Mouse (Mus musculus) CH12.LX (cell line): Measurements from ENCODE around the gene Steap3.

ENCODE experiments used
- EP300 ChIP-seq: IDR thresholded peaks from 2 replicates; pipeline ENCODE4 v1.6.1; 2011; ENCODE audit warnings: low read length, improper control_type of control experiment
- RCOR1 ChIP-seq: conservative IDR thresholded peaks from 2 replicates; pipeline ENCODE4 v1.6.1; 2012; ENCODE audit warnings: low read depth, mild to moderate bottlenecking, inconsistent platforms, low read length, improper control_type of control experiment

DNA sequence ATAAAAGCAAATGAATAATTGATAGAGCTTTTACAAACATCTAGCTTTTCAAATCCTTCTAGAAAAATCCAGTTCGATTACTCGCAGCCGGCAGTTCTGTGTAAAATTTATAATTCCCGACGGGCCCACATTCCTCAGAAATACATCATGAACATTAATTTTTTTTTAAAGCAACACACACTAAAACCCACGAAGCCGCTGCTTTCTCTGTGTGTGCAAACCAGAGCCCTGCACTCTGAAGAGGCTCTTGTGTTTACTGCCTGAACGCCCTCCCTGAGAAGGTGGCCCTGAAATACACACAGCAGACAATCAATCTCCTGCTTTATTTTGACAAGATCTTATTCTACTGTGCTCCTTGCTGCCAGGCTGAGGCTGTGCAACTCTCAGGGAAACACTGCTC is 14.3 kb downstream of the Steap3 start:
- TF ChIP-seq RCOR1 (no peak), EP300 (no peak)
